Mouse (Mus musculus) heart, postnatal 0 days (tissue): ENCODE data around the gene Arhgap27.

Experiments
- CTCF ChIP-seq: IDR thresholded peaks from 2 replicates; pipeline ENCODE4 v1.5.1; 2016; ENCODE audit warnings: antibody characterized with exemption, control low read depth, low read depth
- EP300 ChIP-seq: IDR thresholded peaks from 2 replicates; pipeline ENCODE4 v1.6.1; 2016; ENCODE audit warnings: antibody characterized with exemption, low read depth

- TF ChIP-seq CTCF (no peak), EP300 (no peak)
These were observed 17.9 kb downstream of the Arhgap27 start for GRCm38 (mm10) chr11:103345408-103346091.
